Mouse (Mus musculus) CH12.LX (cell line): ENCODE data around the gene 1700029P11Rik. TPM values are rescaled to one million over a fixed set of nuclear protein-coding genes. Genes with fewer than 3 reads are reported as not detected.

Experiments
- DNase-seq: peaks from one replicate; pipeline ENCODE4 v3.0.0-alpha.2; 2013; ENCODE audit errors: extremely low read depth
- H3K27ac ChIP-seq: 2 replicates; pipeline ENCODE4 v1.5.1; 2012; ENCODE audit warnings: low read depth, mild to moderate bottlenecking, control low read depth, moderate library complexity; ENCODE audit not compliant: insufficient read depth
- H3K27me3 ChIP-seq: replicated peaks from 2 replicates; pipeline ENCODE3; 2012; ENCODE audit warnings: inconsistent platforms
- H3K36me3 ChIP-seq, 2 experiments: replicated peaks in 1 of 2; 2 replicates each; pipeline versions ENCODE3 to v1.6.1; 2012; ENCODE audit warnings: inconsistent platforms in 1 of 2, low read length in 1 of 2, mild to moderate bottlenecking in 1 of 2, mixed read lengths in 1 of 2, moderate library complexity in 1 of 2; ENCODE audit not compliant: control insufficient read depth in 1 of 2, insufficient read depth in 1 of 2
- H3K4me1 ChIP-seq, 2 experiments: 2 replicates each; pipeline ENCODE4 v1.6.1; 2012; ENCODE audit warnings: inconsistent platforms in 1 of 2, moderate library complexity in 1 of 2; ENCODE audit not compliant: insufficient read depth in 2 of 2, control insufficient read depth in 1 of 2
- H3K4me2 ChIP-seq: 2 replicates; pipeline ENCODE4 v1.6.1; 2012; ENCODE audit warnings: low read depth, mild to moderate bottlenecking, control low read depth; ENCODE audit not compliant: poor library complexity, insufficient read depth, severe bottlenecking
- H3K4me3 ChIP-seq, 3 experiments: fragments of 150-350 bp in 1 of 3; sonication (generic) in 1 of 3; replicated peaks in 1 of 3; 2 replicates each; pipeline versions ENCODE3 to v1.5.1; 2011 to 2012; ENCODE audit warnings: low read depth in 2 of 3, low read length in 2 of 3, mild to moderate bottlenecking in 2 of 3, moderate library complexity in 2 of 3, control low read depth in 1 of 3, improper control_type of control experiment in 1 of 3, inconsistent platforms in 1 of 3, mixed read lengths in 1 of 3; ENCODE audit not compliant: poor library complexity in 1 of 3
- H3K79me2 ChIP-seq: replicated peaks from 2 replicates; pipeline ENCODE4 v1.6.1; 2012; ENCODE audit warnings: mild to moderate bottlenecking, moderate library complexity; ENCODE audit not compliant: control insufficient read depth, poor library complexity, insufficient read depth, severe bottlenecking; ENCODE audit errors: extremely low read depth
- H3K9ac ChIP-seq: 2 replicates; pipeline ENCODE4 v1.6.1; 2012; ENCODE audit warnings: low read depth, mild to moderate bottlenecking, control low read depth, moderate library complexity; ENCODE audit not compliant: insufficient read depth
- H3K9me3 ChIP-seq: replicated peaks from 2 replicates; pipeline ENCODE3; 2012; ENCODE audit warnings: low read length, inconsistent platforms, mixed read lengths
- CHD2 ChIP-seq: IDR thresholded peaks from 2 replicates; pipeline ENCODE4 v1.6.1; 2011; ENCODE audit warnings: low read length, improper control_type of control experiment
- CTCF ChIP-seq, 2 experiments: IDR thresholded peaks in 1 of 2; conservative IDR thresholded peaks in 1 of 2; 2 replicates each; pipeline ENCODE4 v1.5.1; 2011 to 2012; ENCODE audit warnings: low read depth in 2 of 2, low read length in 2 of 2, improper control_type of control experiment in 1 of 2, inconsistent platforms in 1 of 2, mild to moderate bottlenecking in 1 of 2, moderate library complexity in 1 of 2
- E2F4 ChIP-seq: IDR thresholded peaks from 2 replicates; pipeline ENCODE4 v1.6.1; 2011; ENCODE audit warnings: low read depth, low read length, improper control_type of control experiment; ENCODE audit not compliant: insufficient replicate concordance
- EP300 ChIP-seq: IDR thresholded peaks from 2 replicates; pipeline ENCODE4 v1.6.1; 2011; ENCODE audit warnings: low read length, improper control_type of control experiment
- MAX ChIP-seq: IDR thresholded peaks from 2 replicates; pipeline ENCODE4 v1.6.1; 2011; ENCODE audit warnings: low read length, improper control_type of control experiment
- MAZ ChIP-seq: IDR thresholded peaks from 2 replicates; pipeline ENCODE4 v1.6.1; 2012; ENCODE audit warnings: low read depth, mild to moderate bottlenecking, inconsistent platforms, low read length, improper control_type of control experiment, moderate library complexity
- MEF2A ChIP-seq: IDR thresholded peaks from 2 replicates; pipeline ENCODE4 v1.6.1; 2014; ENCODE audit warnings: low read depth, mild to moderate bottlenecking, inconsistent platforms, low read length, improper control_type of control experiment, borderline replicate concordance
- NRF1 ChIP-seq: IDR thresholded peaks from 2 replicates; pipeline ENCODE4 v1.6.1; 2014; ENCODE audit warnings: low read depth, mild to moderate bottlenecking, inconsistent platforms, low read length, improper control_type of control experiment, moderate library complexity
- PAX5 ChIP-seq: IDR thresholded peaks from 2 replicates; pipeline ENCODE4 v1.6.1; 2012; ENCODE audit warnings: low read length, inconsistent platforms, mixed read lengths
- POLR2A ChIP-seq: IDR thresholded peaks from 2 replicates; pipeline ENCODE4 v1.6.1; 2011; ENCODE audit warnings: low read depth, mild to moderate bottlenecking, improper control_type of control experiment, low read length
- POLR2AphosphoS2 ChIP-seq: IDR thresholded peaks from 2 replicates; pipeline ENCODE4 v1.6.1; 2011; ENCODE audit warnings: low read depth, low read length, improper control_type of control experiment
- RAD21 ChIP-seq: IDR thresholded peaks from 2 replicates; pipeline ENCODE4 v1.6.1; 2011; ENCODE audit warnings: low read depth, mild to moderate bottlenecking, low read length, improper control_type of control experiment, moderate library complexity
- SIN3A ChIP-seq: IDR thresholded peaks from 2 replicates; pipeline ENCODE4 v1.6.1; 2012; ENCODE audit warnings: low read length, improper control_type of control experiment, inconsistent platforms
- TCF12 ChIP-seq: IDR thresholded peaks from 2 replicates; pipeline ENCODE4 v1.6.1; 2014; ENCODE audit warnings: low read depth, mild to moderate bottlenecking, inconsistent platforms, low read length, improper control_type of control experiment
- USF1 ChIP-seq: IDR thresholded peaks from 2 replicates; pipeline ENCODE4 v1.6.1; 2014; ENCODE audit warnings: low read depth, mild to moderate bottlenecking, inconsistent platforms, low read length, improper control_type of control experiment
- ZMIZ1 ChIP-seq: IDR thresholded peaks from 2 replicates; pipeline ENCODE4 v1.6.1; 2012; ENCODE audit warnings: low read depth, mild to moderate bottlenecking, inconsistent platforms, low read length, improper control_type of control experiment
- dilution Hi-C: fragments of 300-500 bp; cut with MboI; formaldehyde crosslinking; loops from 2 replicates; pipeline ENCODE4 v1.14.3; 2020; ENCODE audit warnings: low sequenced_read_pairs; ENCODE audit not compliant: extremely low pct_unique_long_range_greater_than_20kb, extremely low pct_ligation_motif_present
- in situ Hi-C: fragments of 300-500 bp; cut with MboI; formaldehyde crosslinking; loops from 3 replicates; pipeline ENCODE4 v1.14.3; 2019; ENCODE audit warnings: low sequenced_read_pairs, low pct_ligation_motif_present, low pct_unique_long_range_greater_than_20kb, mixed read lengths
- polyA plus RNA-seq: library from polyadenylated mRNA; unstranded; fragments of >175 nt; gene quantifications from 2 replicates; pipeline ENCODE4 v1.2.1, GENCODE M21; 2012; ENCODE audit warnings: low read depth; ENCODE audit not compliant: insufficient read length
- total RNA-seq, 2 experiments: library from RNA; depleted of rRNA; stranded (reverse); fragments of 300-350 nt in 1 of 2; fragments of >200 nt in 1 of 2; gene quantifications; 2 replicates each; pipeline ENCODE4 v1.2.3; 2012 to 2014

Gene 1700029P11Rik
- total and polyA plus RNA-seq, 3 experiments = not detected

GRCm38 (mm10) chr15:81951159-81951558, 29.2 kb upstream of the 1700029P11Rik start:
- H3K9ac ChIP-seq = no peak overlapping the region

GRCm38 (mm10) chr15:81952310-81952709, 28.0 kb upstream of the 1700029P11Rik start:
- in situ Hi-C loops = loop anchor here (5.0 kb wide), 1 partner anchor 45 kb away; no protein-coding TSS in a partner anchor
- Histone ChIP-seq H3K36me3 (peaks cover 60 to 83% of the 10 kb centered on the region in 2 experiments), H3K4me3 (no peak overlapping the region), H3K9ac (no peak overlapping the region), H3K9me3 (no peaks in the 10 kb centered on the region), H3K79me2 (no peaks in the 10 kb centered on the region), H3K4me2 (no peak overlapping the region), H3K27me3 (no peaks in the 10 kb centered on the region)
- DNase-seq = no peak
- TF ChIP-seq CHD2 (no peak), POLR2AphosphoS2 (no peak), MEF2A (no peak), MAX (no peak), SIN3A (no peak), POLR2A (no peak), NRF1 (no peak), ZMIZ1 (no peak), PAX5 (no peak), TCF12 (no peak), E2F4 (no peak), USF1 (no peak)
- TF ChIP-seq, all 38 proteins: peak for 0
- dilution Hi-C loops = no loop called here
- Histone ChIP-seq H3K27ac (no peak overlapping the region), H3K4me1 (peaks cover 13 to 21% of the 10 kb centered on the region in 2 experiments)

More at GRCm38 (mm10) chr15:81951159-81951558, 29.2 kb upstream of the 1700029P11Rik start:
- TF ChIP-seq EP300 (no peak), CTCF (conservative IDR thresholded peaks at IDR 0.05 in 1 of 2, IDR thresholded peaks at IDR 0.05 in 1 of 2; ENCODE audit: low read depth in 2 of 2, low read length in 2 of 2) (peak in 1 of 2 experiments; percentile 9; a peak in 1 of 4 replicates)
- H3K36me3 ChIP-seq = peaks cover 54 to 72% of the 10 kb centered on the region in 2 experiments
- dilution Hi-C loops = no loop called here
- no peak overlapping the region for H3K4me2 ChIP-seq
- no peaks in the 10 kb centered on the region for H3K79me2 ChIP-seq
- H3K9me3 ChIP-seq = peaks cover 5% of the 10 kb centered on the region
- H3K4me3 ChIP-seq = no peak overlapping the region
- peaks cover 13 to 21% of the 10 kb centered on the region in 2 experiments for H3K4me1 ChIP-seq
- no peak for DNase-seq
- in situ Hi-C loops = loop anchor here (5.0 kb wide), 1 partner anchor 46 kb away; no protein-coding TSS in a partner anchor
- no peaks in the 10 kb centered on the region for H3K27me3 ChIP-seq
- H3K27ac ChIP-seq = no peak overlapping the region

- no peak for DNase-seq
- Histone ChIP-seq H3K27me3 (no peaks in the 10 kb centered on the region), H3K4me1 (peaks cover under 1 to 23% of the 10 kb centered on the region in 2 experiments), H3K27ac (no peak overlapping the region), H3K4me3 (no peak overlapping the region), H3K9me3 (no peaks in the 10 kb centered on the region), H3K36me3 (peaks cover 65 to 95% of the 10 kb centered on the region in 2 experiments), H3K79me2 (peaks cover 14% of the 10 kb centered on the region), H3K9ac (no peak overlapping the region), H3K4me2 (no peak overlapping the region)
- in situ Hi-C loops = loop anchor here (5.0 kb wide), 1 partner anchor 43 kb away; no protein-coding TSS in a partner anchor
- TF ChIP-seq RAD21 = no peak
- TF ChIP-seq MAZ = no peak
- TF ChIP-seq MEF2A = no peak
- dilution Hi-C loops = no loop called here
Measured at GRCm38 (mm10) chr15:81954151-81954583, 26.2 kb upstream of the 1700029P11Rik start.
